Mouse (Mus musculus): Measurements from ENCODE around the gene Taf10. TPM values are rescaled to one million over a fixed set of nuclear protein-coding genes. Genes with fewer than 3 reads are reported as not detected.

Gene Taf10
- 10 to 100 TPM; 12.4 to 25.1 (median 14.3) TPM for polyA plus RNA-seq (2017; shearing (Covaris generic))

GRCm38 (mm10) chr7:105743926-105744590 is at the start of gene Taf10:
Taf10 (minus strand) TSS chr7:105744361.
- peak; percentile 99 for ATAC-seq

- no peak for ATAC-seq
Measured at GRCm38 (mm10) chr7:105793701-105794100, 49.5 kb upstream of the Taf10 start.

- ATAC-seq: no peak
Measured at GRCm38 (mm10) chr7:105791147-105791546, 47.0 kb upstream of the Taf10 start.

- ATAC-seq: peak; percentile 37
Measured at GRCm38 (mm10) chr7:105787285-105788140, 43.4 kb upstream of the Taf10 start, which contains the start of gene Dchs1. Dchs1 (minus strand) TSS chr7:105787654.

GRCm38 (mm10) chr7:105786506-105787284 is 42.5 kb upstream of the Taf10 start:
- ATAC-seq: no peak

- ATAC-seq: no peak
Measured at GRCm38 (mm10) chr7:105784556-105784955, 40.4 kb upstream of the Taf10 start.

GRCm38 (mm10) chr7:105783861-105784260 is 39.7 kb upstream of the Taf10 start:
- no peak for ATAC-seq

GRCm38 (mm10) chr7:105778553-105779265 is 34.5 kb upstream of the Taf10 start:
- ATAC-seq: peak; percentile 38

- ATAC-seq: no peak
Measured at GRCm38 (mm10) chr7:105777797-105778552, 33.8 kb upstream of the Taf10 start.

- no peak for ATAC-seq
Measured at GRCm38 (mm10) chr7:105777316-105777715, 33.2 kb upstream of the Taf10 start.

GRCm38 (mm10) chr7:105776026-105776425 is 31.9 kb upstream of the Taf10 start:
- ATAC-seq: no peak

GRCm38 (mm10) chr7:105774661-105775060 is 30.5 kb upstream of the Taf10 start:
- no peak for ATAC-seq

- ATAC-seq: no peak
Measured at GRCm38 (mm10) chr7:105773041-105773440, 28.9 kb upstream of the Taf10 start.

- ATAC-seq: no peak
Measured at GRCm38 (mm10) chr7:105772331-105772730, 28.2 kb upstream of the Taf10 start.

- no peak for ATAC-seq
Measured at GRCm38 (mm10) chr7:105769959-105770358, 25.8 kb upstream of the Taf10 start.

GRCm38 (mm10) chr7:105767729-105768165 is 23.6 kb upstream of the Taf10 start:
- ATAC-seq: no peak

GRCm38 (mm10) chr7:105764331-105764730 is 20.2 kb upstream of the Taf10 start:
- no peak for ATAC-seq

- no peak for ATAC-seq
Measured at GRCm38 (mm10) chr7:105762517-105763270, 18.5 kb upstream of the Taf10 start.

GRCm38 (mm10) chr7:105761813-105762484 is 17.8 kb upstream of the Taf10 start:
- ATAC-seq: no peak

GRCm38 (mm10) chr7:105753281-105753680 is 9.1 kb upstream of the Taf10 start:
- ATAC-seq: no peak
